Mouse (Mus musculus): ENCODE data around the gene Adra1d. TPM values are rescaled to one million over a fixed set of nuclear protein-coding genes. Genes with fewer than 3 reads are reported as not detected.

Gene Adra1d
- polyA plus RNA-seq, 1 experiment from 2014 or later: 0.83 TPM

DNA sequence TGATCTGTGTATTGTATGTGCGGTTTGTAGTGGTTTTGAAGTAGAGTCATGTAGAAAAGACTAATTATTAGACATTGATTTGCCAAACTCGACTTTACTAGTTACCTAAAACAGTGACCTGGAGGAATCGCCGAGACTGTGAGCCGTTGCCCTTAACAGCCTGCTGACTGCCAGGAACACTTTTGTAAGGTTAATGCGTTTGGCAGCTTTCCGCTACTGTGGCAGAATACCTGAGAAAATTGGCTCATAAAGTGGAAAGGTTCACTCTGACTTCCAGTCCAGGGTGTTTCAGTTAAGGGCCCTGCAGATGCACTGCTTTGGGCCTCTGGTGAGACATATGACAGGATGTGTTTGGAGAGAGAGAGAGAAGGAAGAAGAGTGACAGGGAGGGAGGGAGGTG lies 30.8 kb downstream of the Adra1d start:
- H3K36me3 ChIP-seq: peaks cover 6% of the 10 kb centered on the region; the same call in 1 of the 2 replicates
- no peaks in the 10 kb centered on the region for H3K9me3 ChIP-seq (replicated peaks)
- 86% methylated on average over 7 of the region's 7 CpGs for WGBS
- no peak overlapping the region for H3K27ac ChIP-seq (replicated peaks)
- H3K4me2 ChIP-seq: no peak overlapping the region
- H3K4me3 ChIP-seq (replicated peaks): no peak overlapping the region
- no peaks in the 10 kb centered on the region for H3K27me3 ChIP-seq (replicated peaks)
- ATAC-seq (ENCODE audit: low FRiP score): no peak
- no peaks in the 10 kb centered on the region for H3K4me1 ChIP-seq
- H3K9ac ChIP-seq (replicated peaks): no peak overlapping the region

DNA sequence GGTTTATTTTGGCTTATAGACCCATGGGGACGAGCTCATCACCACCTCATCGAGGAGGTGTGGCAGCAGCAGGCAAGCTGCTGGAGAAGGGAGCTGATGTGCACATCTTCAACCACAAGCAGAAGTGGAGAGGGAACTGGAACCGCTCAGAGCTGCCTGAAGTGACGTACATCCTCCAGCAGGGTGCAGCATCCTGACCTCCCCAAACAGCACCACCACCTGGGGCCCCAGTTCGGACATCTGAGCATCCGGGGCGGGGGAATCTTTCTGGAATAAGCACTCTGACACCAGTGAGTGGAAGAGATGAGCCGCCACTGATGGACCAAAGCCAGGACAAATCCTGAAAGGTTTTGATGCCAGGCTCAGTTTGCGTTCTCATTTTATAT lies 31.5 kb downstream of the Adra1d start:
- peak; percentile 40; the same call in 1 of the 2 replicates for ATAC-seq (ENCODE audit: low FRiP score)
- H3K27me3 ChIP-seq (replicated peaks): no peaks in the 10 kb centered on the region
- no peak overlapping the region for H3K4me3 ChIP-seq (replicated peaks)
- H3K4me1 ChIP-seq: no peaks in the 10 kb centered on the region
- H3K9me3 ChIP-seq (replicated peaks): no peaks in the 10 kb centered on the region
- peaks cover 6% of the 10 kb centered on the region; the same call in 1 of the 2 replicates for H3K36me3 ChIP-seq
- H3K4me2 ChIP-seq: no peak overlapping the region
- H3K27ac ChIP-seq (replicated peaks): no peak overlapping the region
- H3K9ac ChIP-seq (replicated peaks): no peak overlapping the region
- WGBS: 28% methylated on average over 9 of the region's 9 CpGs

- Histone ChIP-seq H3K9me3 (replicated peaks) (no peaks in the 10 kb centered on the region), H3K4me1 (no peaks in the 10 kb centered on the region), H3K27me3 (replicated peaks) (no peaks in the 10 kb centered on the region), H3K36me3 (peaks cover 9% of the 10 kb centered on the region), H3K27ac (replicated peaks) (no peak overlapping the region), H3K9ac (replicated peaks) (no peak overlapping the region), H3K4me2 (no peak overlapping the region), H3K4me3 (replicated peaks) (no peak overlapping the region)
- ATAC-seq (ENCODE audit: low FRiP score): peak; percentile 58
- WGBS: 44% methylated on average over 11 of the region's 11 CpGs
Measured at GRCm38 (mm10) chr2:131529898-131530622, 32.0 kb downstream of the Adra1d start.

DNA sequence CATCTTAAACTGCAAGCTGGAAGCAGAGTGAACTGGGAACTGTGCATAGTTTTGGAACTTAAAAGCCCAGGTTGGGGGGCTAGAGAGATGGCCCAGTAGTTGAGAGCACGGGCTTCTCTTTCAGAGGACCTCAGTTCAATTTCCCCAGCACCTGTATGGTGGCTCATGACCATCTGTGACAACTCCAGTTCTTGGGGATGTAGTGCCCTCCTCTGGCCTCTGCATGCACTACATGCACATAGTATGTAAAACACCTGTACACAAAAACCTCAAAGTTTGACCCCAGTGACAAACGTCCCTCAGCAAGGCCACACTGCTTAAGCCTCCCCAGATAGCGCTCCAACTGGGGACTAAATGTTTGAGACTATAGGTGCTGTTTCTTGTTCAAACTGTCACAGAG lies 35.0 kb downstream of the Adra1d start:
- Histone ChIP-seq H3K27ac (replicated peaks) (no peak overlapping the region), H3K4me3 (replicated peaks) (no peak overlapping the region), H3K4me1 (no peaks in the 10 kb centered on the region), H3K9me3 (replicated peaks) (no peaks in the 10 kb centered on the region), H3K27me3 (replicated peaks) (no peaks in the 10 kb centered on the region), H3K9ac (replicated peaks) (no peak overlapping the region), H3K36me3 (peaks cover 16% of the 10 kb centered on the region), H3K4me2 (no peak overlapping the region)
- ATAC-seq (ENCODE audit: low FRiP score): no peak
- 40% methylated on average over 3 of the region's 3 CpGs for WGBS

- Histone ChIP-seq H3K27ac (replicated peaks) (no peak overlapping the region), H3K36me3 (peaks cover 35% of the 10 kb centered on the region), H3K4me3 (replicated peaks) (no peak overlapping the region), H3K9me3 (replicated peaks) (no peaks in the 10 kb centered on the region), H3K27me3 (replicated peaks) (no peaks in the 10 kb centered on the region), H3K4me2 (no peak overlapping the region), H3K9ac (replicated peaks) (no peak overlapping the region), H3K4me1 (no peaks in the 10 kb centered on the region)
- no peak for ATAC-seq (ENCODE audit: low FRiP score)
- WGBS: 98% methylated on average over 19 of the region's 19 CpGs
Measured at GRCm38 (mm10) chr2:131520743-131521142, 41.3 kb downstream of the Adra1d start.

DNA sequence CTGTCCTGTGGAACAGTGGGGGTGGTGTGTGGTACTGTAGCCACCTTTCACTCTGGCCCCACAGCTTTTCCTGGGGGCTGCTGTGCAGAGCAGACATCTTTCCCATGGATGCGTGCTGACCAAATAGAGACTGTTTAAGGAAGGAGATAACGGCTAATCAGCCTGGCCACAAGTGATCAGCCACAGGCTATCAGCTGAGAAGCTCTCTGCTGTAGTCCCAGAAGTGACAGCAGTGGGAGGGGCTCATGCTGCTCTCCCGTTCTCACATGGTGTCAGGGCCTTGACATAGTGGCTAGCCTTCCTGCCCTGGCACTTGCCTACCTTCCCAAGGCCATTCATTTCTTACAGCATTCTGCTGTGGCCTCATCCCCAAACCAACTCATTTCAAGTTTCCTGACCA lies 43.3 kb downstream of the Adra1d start:
- H3K9ac ChIP-seq (replicated peaks): no peak overlapping the region
- peaks cover 1% of the 10 kb centered on the region for H3K4me1 ChIP-seq
- peaks cover 31% of the 10 kb centered on the region for H3K36me3 ChIP-seq
- no peak overlapping the region for H3K4me3 ChIP-seq (replicated peaks)
- no peak overlapping the region for H3K4me2 ChIP-seq
- 74% methylated on average over 3 of the region's 3 CpGs for WGBS
- H3K27ac ChIP-seq (replicated peaks): no peak overlapping the region
- no peaks in the 10 kb centered on the region for H3K27me3 ChIP-seq (replicated peaks)
- no peaks in the 10 kb centered on the region for H3K9me3 ChIP-seq (replicated peaks)
- ATAC-seq (ENCODE audit: low FRiP score): no peak

DNA sequence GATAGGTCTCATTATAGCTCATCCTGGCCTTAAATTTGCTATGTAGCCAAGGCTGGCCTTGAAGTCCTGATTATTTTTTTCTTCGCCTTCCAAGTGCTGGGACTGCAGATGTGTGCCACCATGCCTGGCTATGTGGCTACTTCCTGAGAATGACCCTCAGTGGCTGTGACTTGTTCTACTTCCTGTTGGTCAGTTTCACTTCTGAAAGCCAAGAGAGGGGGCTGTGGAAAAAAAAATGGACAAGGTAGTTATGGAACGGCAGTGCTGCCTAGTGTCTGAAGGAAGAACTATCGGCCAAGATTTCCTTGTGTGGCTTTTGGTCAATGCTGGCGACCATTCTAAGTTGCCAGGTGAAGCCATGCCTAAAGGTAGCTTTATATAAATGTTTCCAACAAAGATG lies 44.5 kb downstream of the Adra1d start:
- H3K9ac ChIP-seq (replicated peaks): no peak overlapping the region
- no peaks in the 10 kb centered on the region for H3K27me3 ChIP-seq (replicated peaks)
- H3K4me2 ChIP-seq: no peak overlapping the region
- H3K9me3 ChIP-seq (replicated peaks): no peaks in the 10 kb centered on the region
- WGBS: 94% methylated on average over 4 of the region's 4 CpGs
- H3K36me3 ChIP-seq: peaks cover 28% of the 10 kb centered on the region
- no peak for ATAC-seq (ENCODE audit: low FRiP score)
- no peak overlapping the region for H3K27ac ChIP-seq (replicated peaks)
- no peak overlapping the region for H3K4me3 ChIP-seq (replicated peaks)
- peaks cover 6% of the 10 kb centered on the region for H3K4me1 ChIP-seq

- H3K36me3 ChIP-seq: peaks cover 7% of the 10 kb centered on the region; the same call in 1 of the 2 replicates
- H3K9ac ChIP-seq (replicated peaks): no peak overlapping the region
- ATAC-seq (ENCODE audit: low FRiP score): no peak
- no peak overlapping the region for H3K4me2 ChIP-seq
- no peaks in the 10 kb centered on the region for H3K27me3 ChIP-seq (replicated peaks)
- H3K27ac ChIP-seq (replicated peaks): no peak overlapping the region
- WGBS: 93% methylated on average over 4 of the region's 4 CpGs
- no peak overlapping the region for H3K4me3 ChIP-seq (replicated peaks)
- no peaks in the 10 kb centered on the region for H3K9me3 ChIP-seq (replicated peaks)
- peaks cover 30% of the 10 kb centered on the region for H3K4me1 ChIP-seq
Measured at GRCm38 (mm10) chr2:131514055-131514621, 47.9 kb downstream of the Adra1d start.

- H3K36me3 ChIP-seq: peaks cover 7% of the 10 kb centered on the region; the same call in 1 of the 2 replicates
- H3K4me3 ChIP-seq (replicated peaks): no peak overlapping the region
- 38% methylated on average over 2 of the region's 2 CpGs for WGBS
- peaks cover 35% of the 10 kb centered on the region for H3K4me1 ChIP-seq
- no peaks in the 10 kb centered on the region for H3K27me3 ChIP-seq (replicated peaks)
- no peak for ATAC-seq (ENCODE audit: low FRiP score)
- H3K4me2 ChIP-seq: no peak overlapping the region
- H3K9me3 ChIP-seq (replicated peaks): no peaks in the 10 kb centered on the region
- H3K9ac ChIP-seq (replicated peaks): no peak overlapping the region
- peak overlapping the region; percentile 45; the same call in 1 of the 2 replicates for H3K27ac ChIP-seq (replicated peaks)
Measured at GRCm38 (mm10) chr2:131513477-131513876, 48.6 kb downstream of the Adra1d start.

GRCm38 (mm10) chr2:131510531-131510930 lies 51.6 kb downstream of the Adra1d start:
- Histone ChIP-seq H3K9me3 (replicated peaks) (no peaks in the 10 kb centered on the region), H3K4me3 (replicated peaks) (no peak overlapping the region), H3K4me2 (no peak overlapping the region), H3K9ac (replicated peaks) (0 out of 2 replicates have a peak overlapping the region, but pooled peaks have one; percentile 1), H3K36me3 (0 out of 2 replicates have a peak, but pooled peaks cover 3% of the 10 kb centered on the region), H3K27ac (replicated peaks) (peak overlapping the region; percentile 23; the same call in 1 of the 2 replicates), H3K27me3 (replicated peaks) (no peaks in the 10 kb centered on the region), H3K4me1 (peaks cover 51% of the 10 kb centered on the region)
- 68% methylated on average over 5 of the region's 5 CpGs for WGBS
- ATAC-seq (ENCODE audit: low FRiP score): no peak

DNA sequence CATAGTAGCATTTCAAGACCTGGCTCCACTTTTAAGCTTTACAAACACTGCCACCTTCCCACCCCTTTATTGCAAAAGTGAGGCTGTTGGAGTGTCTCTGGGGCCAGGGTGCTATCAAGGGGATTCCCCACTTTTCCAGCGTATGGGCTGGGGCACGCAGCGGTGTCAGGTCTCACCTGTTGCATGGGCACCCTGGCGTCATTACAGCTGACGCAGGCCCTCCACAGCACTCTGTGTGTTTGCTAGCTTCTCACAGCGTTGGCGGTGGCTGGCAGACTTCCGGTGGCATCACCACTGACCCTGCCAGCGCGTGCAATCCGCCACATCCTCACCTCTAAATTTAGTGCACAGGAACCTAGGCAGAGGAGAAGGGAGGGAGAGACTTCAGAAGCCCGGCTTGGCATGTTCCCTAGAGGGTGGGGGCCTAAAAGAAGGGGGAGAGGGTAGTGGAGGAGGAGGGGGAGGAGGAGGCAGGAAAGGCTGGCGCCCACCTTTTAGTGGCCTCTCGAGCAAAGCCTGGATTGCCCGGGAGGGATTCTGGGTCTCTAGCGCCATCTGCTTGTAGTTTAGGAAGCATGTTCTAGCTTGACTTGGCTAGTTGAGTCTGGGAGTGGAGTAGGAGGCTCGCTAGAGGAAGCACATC lies 52.3 kb downstream of the Adra1d start:
- Histone ChIP-seq H3K4me1 (peaks cover 53% of the 10 kb centered on the region), H3K27me3 (replicated peaks) (no peaks in the 10 kb centered on the region), H3K4me2 (peak overlapping the region; percentile 54), H3K4me3 (replicated peaks) (peak overlapping the region; percentile 20), H3K9ac (replicated peaks) (no peak overlapping the region), H3K36me3 (0 out of 2 replicates have a peak, but pooled peaks cover 3% of the 10 kb centered on the region), H3K27ac (replicated peaks) (no peak overlapping the region), H3K9me3 (replicated peaks) (no peaks in the 10 kb centered on the region)
- peak; percentile 46; the same call in 1 of the 2 replicates for ATAC-seq (ENCODE audit: low FRiP score)
- WGBS: 13% methylated on average over 17 of the region's 17 CpGs

- no peak overlapping the region for H3K4me2 ChIP-seq
- H3K4me1 ChIP-seq: peaks cover 49% of the 10 kb centered on the region
- no peak overlapping the region for H3K9ac ChIP-seq (replicated peaks)
- 0 out of 2 replicates have a peak overlapping the region, but pooled peaks have one; percentile 54 for H3K27ac ChIP-seq (replicated peaks)
- H3K27me3 ChIP-seq (replicated peaks): no peaks in the 10 kb centered on the region
- no peak overlapping the region for H3K4me3 ChIP-seq (replicated peaks)
- ATAC-seq (ENCODE audit: low FRiP score): peak; percentile 29
- WGBS: 44% methylated on average over 2 of the region's 2 CpGs
- H3K9me3 ChIP-seq (replicated peaks): no peaks in the 10 kb centered on the region
- H3K36me3 ChIP-seq: no peaks in the 10 kb centered on the region
Measured at GRCm38 (mm10) chr2:131508501-131508900, 53.6 kb downstream of the Adra1d start.

All from neural tube, embryonic 15.5 days (tissue).